Mouse (Mus musculus) hindbrain, postnatal 0 days (tissue): Measurements from ENCODE around the gene Lgmn. TPM values are rescaled to one million over a fixed set of nuclear protein-coding genes. Genes with fewer than 3 reads are reported as not detected.

Source experiments
- ATAC-seq: fragments of 200-750 bp; cut with Nextera tagmentation; 2 replicates; pipeline ENCODE4 v1.8.0; 2017; ENCODE audit warnings: mild to moderate bottlenecking, moderate TSS enrichment, moderate library complexity
- DNase-seq: peaks from one replicate; pipeline ENCODE4 v3.0.0-alpha.2; 2015; ENCODE audit warnings: low spot score
- H3K27ac ChIP-seq: fragments of 300-500 bp; sonication (generic); 2 replicates; pipeline ENCODE4 v1.5.1; 2014; ENCODE audit warnings: mild to moderate bottlenecking
- H3K27me3 ChIP-seq: fragments of 300-500 bp; sonication (generic); 2 replicates; pipeline ENCODE4 v1.6.1; 2014; ENCODE audit warnings: low read length, mixed read lengths; ENCODE audit not compliant: insufficient read depth
- H3K36me3 ChIP-seq: fragments of 300-500 bp; sonication (generic); 2 replicates; pipeline ENCODE4 v1.6.1; 2014; ENCODE audit warnings: low read length, mixed read lengths; ENCODE audit not compliant: insufficient read depth
- H3K4me1 ChIP-seq: fragments of 300-500 bp; sonication (generic); 2 replicates; pipeline ENCODE4 v1.6.1; 2014; ENCODE audit warnings: antibody characterized with exemption, low read length, mixed read lengths; ENCODE audit not compliant: insufficient read depth
- H3K4me2 ChIP-seq: fragments of 300-500 bp; sonication (generic); 2 replicates; pipeline ENCODE4 v1.6.1; 2014; ENCODE audit warnings: low read depth, mild to moderate bottlenecking, low read length, moderate library complexity, mixed read lengths
- H3K4me3 ChIP-seq: fragments of 300-500 bp; sonication (generic); 2 replicates; pipeline ENCODE4 v1.5.1; 2014; ENCODE audit warnings: low read length
- H3K9ac ChIP-seq: fragments of 300-500 bp; sonication (generic); replicated peaks from 2 replicates; pipeline ENCODE4 v1.6.1; 2014; ENCODE audit warnings: mild to moderate bottlenecking, low read length, moderate library complexity, mixed read lengths
- H3K9me3 ChIP-seq: fragments of 300-500 bp; sonication (generic); 2 replicates; pipeline ENCODE4 v1.6.1; 2016; ENCODE audit warnings: low read length, mixed read lengths
- CTCF ChIP-seq: IDR thresholded peaks from 2 replicates; pipeline ENCODE4 v1.5.1; 2016; ENCODE audit warnings: antibody characterized with exemption, control low read depth, low read depth
- WGBS: fragments of 180-500 bp; shearing (Covaris S2); extraction: QIAGEN DNeasy Blood & Tissue Kit; methylation state at CpG from one replicate; pipeline ENCODE4 v1.1.7; 2014; 5-methylcytosine and 5-hydroxymethylcytosine counted together
- polyA plus RNA-seq: library from polyadenylated mRNA; unstranded; fragments of >200 nt; fragmentation: Nextera tagmentation; extraction: Ambion mirVana; gene quantifications from 2 replicates; pipeline ENCODE4 v1.2.1, GENCODE M21; 2015
- total RNA-seq: library from RNA; depleted of rRNA; stranded (reverse); fragments of >200 nt; gene quantifications from 2 replicates; pipeline ENCODE4 v1.2.3, GENCODE M21; 2014; rRNA removed

Lgmn gene
- total and polyA plus RNA-seq, 2 experiments from 2014 or later: 148 to 166 TPM

- ATAC-seq: no peak
- H3K9me3 ChIP-seq: no peaks in the 10 kb centered on the region
Measured at GRCm38 (mm10) chr12:102355784-102356183, 83.8 kb downstream of the Lgmn start.

GRCm38 (mm10) chr12:102354126-102354984 lies 85.3 kb downstream of the Lgmn start:
- no peak overlapping the region for H3K4me2 ChIP-seq

More at GRCm38 (mm10) chr12:102355784-102356183, 83.8 kb downstream of the Lgmn start:
- no peaks in the 10 kb centered on the region for H3K27me3 ChIP-seq
- no peaks in the 10 kb centered on the region for H3K4me1 ChIP-seq
- no peak for DNase-seq
- H3K27ac ChIP-seq: no peak overlapping the region
- H3K9ac ChIP-seq: no peak overlapping the region
- H3K36me3 ChIP-seq: no peaks in the 10 kb centered on the region
- TF ChIP-seq CTCF: no peak
- no peak overlapping the region for H3K4me3 ChIP-seq
- no peak overlapping the region for H3K4me2 ChIP-seq

GRCm38 (mm10) chr12:102350997-102351396 lies 88.6 kb downstream of the Lgmn start:
- no peak overlapping the region for H3K27ac ChIP-seq
- H3K4me1 ChIP-seq: no peaks in the 10 kb centered on the region
- H3K4me2 ChIP-seq: no peak overlapping the region
- no peak for ATAC-seq
- no peak overlapping the region for H3K9ac ChIP-seq
- WGBS: 100% methylated on average over 1 of the region's 1 CpGs
- no peaks in the 10 kb centered on the region for H3K27me3 ChIP-seq
- H3K9me3 ChIP-seq: no peaks in the 10 kb centered on the region
- H3K4me3 ChIP-seq: no peak overlapping the region
- no peak for DNase-seq
- TF ChIP-seq CTCF: no peak
- H3K36me3 ChIP-seq: no peaks in the 10 kb centered on the region

More at GRCm38 (mm10) chr12:102354126-102354984, 85.3 kb downstream of the Lgmn start:
- ATAC-seq: 0 out of 2 replicates have a peak, but pooled peaks have one; percentile 29
- Histone ChIP-seq H3K4me3 (no peak overlapping the region), H3K9ac (no peak overlapping the region), H3K27me3 (no peaks in the 10 kb centered on the region), H3K9me3 (no peaks in the 10 kb centered on the region), H3K36me3 (no peaks in the 10 kb centered on the region), H3K27ac (no peak overlapping the region), H3K4me1 (no peaks in the 10 kb centered on the region)
- no peak for TF ChIP-seq CTCF
- DNase-seq: no peak
- 83% methylated on average over 10 of the region's 10 CpGs for WGBS

GRCm38 (mm10) chr12:102348447-102348846 lies 91.2 kb downstream of the Lgmn start:
- H3K36me3 ChIP-seq: no peaks in the 10 kb centered on the region
- 91% methylated on average over 6 of the region's 6 CpGs for WGBS
- H3K27me3 ChIP-seq: no peaks in the 10 kb centered on the region
- H3K4me3 ChIP-seq: no peak overlapping the region
- TF ChIP-seq CTCF: no peak
- H3K4me1 ChIP-seq: no peaks in the 10 kb centered on the region
- no peak overlapping the region for H3K27ac ChIP-seq
- H3K9me3 ChIP-seq: no peaks in the 10 kb centered on the region
- ATAC-seq (no peak), DNase-seq (no peak)
- H3K4me2 ChIP-seq: no peak overlapping the region
- no peak overlapping the region for H3K9ac ChIP-seq

GRCm38 (mm10) chr12:102346507-102346906 lies 93.1 kb downstream of the Lgmn start:
- Histone ChIP-seq H3K9me3 (no peaks in the 10 kb centered on the region), H3K4me1 (no peaks in the 10 kb centered on the region), H3K4me2 (no peak overlapping the region), H3K27me3 (no peaks in the 10 kb centered on the region), H3K36me3 (no peaks in the 10 kb centered on the region), H3K4me3 (no peak overlapping the region), H3K27ac (no peak overlapping the region), H3K9ac (no peak overlapping the region)
- peak; percentile 72 for TF ChIP-seq CTCF
- DNase-seq: peak; percentile 68
- no peak for ATAC-seq
- WGBS: 15% methylated on average over 1 of the region's 1 CpGs

- no peak for ATAC-seq
- no peak overlapping the region for H3K4me2 ChIP-seq
- WGBS: 73% methylated on average over 14 of the region's 14 CpGs
Measured at GRCm38 (mm10) chr12:102345031-102345815, 94.4 kb downstream of the Lgmn start.

More at GRCm38 (mm10) chr12:102345031-102345815, 94.4 kb downstream of the Lgmn start:
- H3K9ac ChIP-seq: no peak overlapping the region
- H3K4me1 ChIP-seq: no peaks in the 10 kb centered on the region
- H3K9me3 ChIP-seq: no peaks in the 10 kb centered on the region
- H3K27ac ChIP-seq: no peak overlapping the region
- no peaks in the 10 kb centered on the region for H3K36me3 ChIP-seq
- no peak for DNase-seq
- no peak for TF ChIP-seq CTCF
- H3K4me3 ChIP-seq: no peak overlapping the region
- H3K27me3 ChIP-seq: no peaks in the 10 kb centered on the region

Other genes with a start within 250 kb of the Lgmn start
- gene Rin3, start 156.8 kb downstream of the Lgmn start, total RNA-seq: 2.0 and 3.2 TPM in 2 replicates
- gene Rin3, start 156.8 kb downstream of the Lgmn start, polyA plus RNA-seq: 1.7 and 1.8 TPM in 2 replicates
- gene Golga5, start 29.3 kb upstream of the Lgmn start, total RNA-seq: 23.2 and 24.7 TPM in 2 replicates
- gene Golga5, start 29.3 kb upstream of the Lgmn start, polyA plus RNA-seq: 24.3 and 25.0 TPM in 2 replicates
- 160 and 171 TPM in 2 replicates for gene Chga, start 115.2 kb upstream of the Lgmn start, total RNA-seq
- gene Chga, start 115.2 kb upstream of the Lgmn start, polyA plus RNA-seq: 254 and 255 TPM in 2 replicates